Comparison of ENCODE assay signal across 16 mouse cellular contexts in the genomic region with DNA sequence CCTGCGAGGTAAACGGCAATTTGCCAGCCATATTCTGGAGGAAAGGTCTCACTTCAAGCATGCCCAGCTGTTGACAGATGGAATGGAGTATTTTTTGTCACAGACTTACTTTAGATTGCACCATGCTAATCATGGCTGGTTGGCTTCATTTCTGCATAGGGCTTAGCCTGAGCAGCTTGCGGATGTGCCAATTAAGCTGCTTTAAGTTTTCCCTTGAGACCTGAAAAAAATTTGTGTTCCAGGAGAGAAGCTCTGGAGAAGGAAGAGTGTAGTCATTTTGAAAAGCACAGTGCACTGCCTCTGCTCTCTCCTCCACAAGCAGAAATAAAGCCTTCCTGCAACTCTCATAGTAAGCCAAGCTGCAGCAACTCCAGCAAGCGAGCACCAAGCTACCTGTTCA.
DNase-seq lines count a peak whose midpoint lies in the region; ATAC-seq and TF ChIP-seq lines count a peak whose summit lies in the region.
"Had no signal": no experiment of that assay in that cellular context is flagged by ENCODE, and none has a peak within 500 bp of the region (broad histone marks: within the 10 kb centered on the region; RNA-seq: fewer than 3 reads in every experiment).

No protein-coding gene starts in this region.

- 68% methylated on average over 4 of the region's 4 CpGs for WGBS in embryonic facial prominence, embryonic 14.5 days
- WGBS in embryonic facial prominence, embryonic 10.5 days, result 84% methylated on average over 4 of the region's 4 CpGs

- DNase-seq in embryonic facial prominence, embryonic 14.5 days (ENCODE audit: low spot score), result peak; percentile 78
- DNase-seq in embryonic facial prominence, embryonic 10.5 days (ENCODE audit: low spot score), result no peak
- DNase-seq in left cerebral cortex, adult 18-20 months (ENCODE audit: low spot score in 2 of 2), result peak; percentile 19 to 25
- no peak for DNase-seq in left cerebral cortex, adult 11 months (ENCODE audit: low spot score)
- peak; percentile 26 to 37 for DNase-seq in right cerebral cortex, postnatal 10 days (ENCODE audit: low spot score in 2 of 2)
- DNase-seq in urinary bladder, adult 2 months (ENCODE audit: low spot score), result no peak
- DNase-seq: B cell, adult 2 months; heart, adult 18-20 months; heart, postnatal 36 days; kidney, adult 9 months; liver; spleen, adult 18-20 months had no signal

- no peaks in the 10 kb centered on the region for H3K36me3 ChIP-seq in embryonic facial prominence, embryonic 14.5 days (ENCODE audit: control insufficient read depth, insufficient read depth, low read length)
- H3K36me3 ChIP-seq in embryonic facial prominence, embryonic 10.5 days (replicated peaks), result no peaks in the 10 kb centered on the region
- H3K36me3 ChIP-seq: G1E had no signal

- H3K27me3 ChIP-seq in embryonic facial prominence, embryonic 14.5 days (replicated peaks; ENCODE audit: control insufficient read depth, insufficient read depth, low read length), result no peaks in the 10 kb centered on the region
- no peaks in the 10 kb centered on the region for H3K27me3 ChIP-seq in embryonic facial prominence, embryonic 10.5 days (replicated peaks; ENCODE audit: low read depth, poor library complexity, severe bottlenecking)

- no peak for TF ChIP-seq POLR2A in embryonic fibroblast, embryonic 13.5 days (IDR thresholded peaks at IDR 0.05; ENCODE audit: low read depth, low read length)

- H3K4me1 ChIP-seq in embryonic facial prominence, embryonic 14.5 days (ENCODE audit: control insufficient read depth, insufficient read depth, low read length), result no peaks in the 10 kb centered on the region
- no peaks in the 10 kb centered on the region for H3K4me1 ChIP-seq in embryonic facial prominence, embryonic 10.5 days
- no peaks in the 10 kb centered on the region for H3K4me1 ChIP-seq in embryonic fibroblast, embryonic 13.5 days (ENCODE audit: control insufficient read depth, insufficient read depth, low read length)

- H3K9me3 ChIP-seq in embryonic facial prominence, embryonic 14.5 days (ENCODE audit: control insufficient read depth, low read length), result no peaks in the 10 kb centered on the region
- H3K9me3 ChIP-seq in embryonic facial prominence, embryonic 10.5 days, result no peaks in the 10 kb centered on the region
- H3K9me3 ChIP-seq: G1E had no signal

- no peak for TF ChIP-seq CTCF in embryonic fibroblast, embryonic 13.5 days (IDR thresholded peaks at IDR 0.05; ENCODE audit: borderline replicate concordance, insufficient read depth, low read length)

- no peak overlapping the region for H3K4me3 ChIP-seq in embryonic facial prominence, embryonic 14.5 days (ENCODE audit: low read depth, low read length)
- no peak overlapping the region for H3K4me3 ChIP-seq in embryonic facial prominence, embryonic 10.5 days
- no peak overlapping the region for H3K4me3 ChIP-seq in embryonic fibroblast, embryonic 13.5 days (ENCODE audit: insufficient read depth, low read length)

- no peak overlapping the region for H3K9ac ChIP-seq in embryonic facial prominence, embryonic 14.5 days (ENCODE audit: low read depth, low read length)

- ATAC-seq in embryonic facial prominence, embryonic 14.5 days (ENCODE audit: low read depth), result peak; percentile 62; the same call in 1 of the 2 replicates
- ATAC-seq in monocyte, adult 5-6 weeks (replicated peaks; ENCODE audit: insufficient number of reproducible peaks, low FRiP score, low TSS enrichment, poor library complexity, severe bottlenecking), result no peak
- ATAC-seq: activated CD4-positive, CD25-positive, alpha-beta regulatory T cell, adult 4 months had no signal

- H3K27ac ChIP-seq in embryonic facial prominence, embryonic 14.5 days (replicated peaks; ENCODE audit: low read depth, low read length), result no peak overlapping the region
- no peak overlapping the region for H3K27ac ChIP-seq in embryonic facial prominence, embryonic 10.5 days (replicated peaks)
- peak overlapping the region; percentile 20; the same call in 1 of the 2 replicates for H3K27ac ChIP-seq in embryonic fibroblast, embryonic 13.5 days (ENCODE audit: insufficient read depth, low read length)

- H3K4me2 ChIP-seq in embryonic facial prominence, embryonic 14.5 days (ENCODE audit: low read depth, low read length), result no peak overlapping the region

Comparison
In these comparisons a context has a peak if more than half of its experiments do, and no peak if none do; other contexts are left out.
1. DNase-seq: peak in embryonic facial prominence, embryonic 14.5 days (single experiment), left cerebral cortex, adult 18-20 months (2 of 2) and right cerebral cortex, postnatal 10 days (2 of 2); none in embryonic facial prominence, embryonic 10.5 days (single experiment), left cerebral cortex, adult 11 months (single experiment) and urinary bladder, adult 2 months (single experiment).